Mouse (Mus musculus): Measurements from ENCODE around the gene Gfpt1. TPM values are rescaled to one million over a fixed set of nuclear protein-coding genes. Genes with fewer than 3 reads are reported as not detected.
A peak's percentile ranks its signal among the peaks of the same experiment; 100 is the strongest.
"Not testable (repeated sequence)": the region's sequence is repeated elsewhere in the genome, so short reads cannot be mapped to it uniquely, and the experiment has no call there.

Gfpt1 gene
- polyA plus RNA-seq, 1 experiment from 2014 or later, result 31.0 TPM

- peak; percentile 98 for ATAC-seq (ENCODE audit: insufficient read depth, low FRiP score)
- peak overlapping the region; percentile 84 for H3K4me3 ChIP-seq (replicated peaks; ENCODE audit: low read length)
- peaks cover 9% of the 10 kb centered on the region for H3K4me1 ChIP-seq (ENCODE audit: control insufficient read depth, insufficient read depth, low read length)
- peak overlapping the region; percentile 86 for H3K27ac ChIP-seq (ENCODE audit: low read length)
- H3K4me2 ChIP-seq (ENCODE audit: low read depth, low read length), result peak overlapping the region; percentile 64
- WGBS, result under 1% methylated on average over 36 of the region's 36 CpGs
- H3K9ac ChIP-seq (ENCODE audit: low read length), result peak overlapping the region; percentile 87
- H3K9me3 ChIP-seq (replicated peaks; ENCODE audit: control insufficient read depth, low read length), result no peaks in the 10 kb centered on the region
- no peaks in the 10 kb centered on the region for H3K27me3 ChIP-seq (ENCODE audit: control insufficient read depth, insufficient read depth, low read length)
- H3K36me3 ChIP-seq (ENCODE audit: control insufficient read depth, insufficient read depth, low read length), result no peaks in the 10 kb centered on the region
Observed at GRCm38 (mm10) chr6:87009692-87010328, 32.8 kb upstream of the Gfpt1 start.

GRCm38 (mm10) chr6:87016916-87017315, 25.7 kb upstream of the Gfpt1 start:
- H3K9me3 ChIP-seq (replicated peaks; ENCODE audit: control insufficient read depth, low read length), result peaks cover 3% of the 10 kb centered on the region; the same call in 1 of the 2 replicates
- no peak overlapping the region for H3K4me2 ChIP-seq (ENCODE audit: low read depth, low read length)
- H3K36me3 ChIP-seq (ENCODE audit: control insufficient read depth, insufficient read depth, low read length), result peaks cover 25% of the 10 kb centered on the region
- H3K27ac ChIP-seq (ENCODE audit: low read length), result no peak overlapping the region
- 69% methylated on average over 4 of the region's 4 CpGs for WGBS
- H3K9ac ChIP-seq (ENCODE audit: low read length), result no peak overlapping the region
- no peak for ATAC-seq (ENCODE audit: insufficient read depth, low FRiP score)
- no peak overlapping the region for H3K4me3 ChIP-seq (replicated peaks; ENCODE audit: low read length)
- H3K27me3 ChIP-seq (ENCODE audit: control insufficient read depth, insufficient read depth, low read length), result no peaks in the 10 kb centered on the region
- no peaks in the 10 kb centered on the region for H3K4me1 ChIP-seq (ENCODE audit: control insufficient read depth, insufficient read depth, low read length)

- no peak overlapping the region for H3K4me3 ChIP-seq (replicated peaks; ENCODE audit: low read length)
- no peaks in the 10 kb centered on the region for H3K27me3 ChIP-seq (ENCODE audit: control insufficient read depth, insufficient read depth, low read length)
- H3K27ac ChIP-seq (ENCODE audit: low read length), result no peak overlapping the region
- peaks cover 25% of the 10 kb centered on the region for H3K36me3 ChIP-seq (ENCODE audit: control insufficient read depth, insufficient read depth, low read length)
- peaks cover 3% of the 10 kb centered on the region; the same call in 1 of the 2 replicates for H3K9me3 ChIP-seq (replicated peaks; ENCODE audit: control insufficient read depth, low read length)
- no peak overlapping the region for H3K9ac ChIP-seq (ENCODE audit: low read length)
- no peaks in the 10 kb centered on the region for H3K4me1 ChIP-seq (ENCODE audit: control insufficient read depth, insufficient read depth, low read length)
- 90% methylated on average over 8 of the region's 8 CpGs for WGBS
- H3K4me2 ChIP-seq (ENCODE audit: low read depth, low read length), result no peak overlapping the region
- no peak for ATAC-seq (ENCODE audit: insufficient read depth, low FRiP score)
Observed at GRCm38 (mm10) chr6:87018874-87019273, 23.8 kb upstream of the Gfpt1 start.

GRCm38 (mm10) chr6:87021791-87022190, 20.9 kb upstream of the Gfpt1 start:
- Histone ChIP-seq H3K4me2 (ENCODE audit: low read depth, low read length) (no peak overlapping the region), H3K9ac (ENCODE audit: low read length) (no peak overlapping the region), H3K4me1 (ENCODE audit: control insufficient read depth, insufficient read depth, low read length) (no peaks in the 10 kb centered on the region), H3K27me3 (ENCODE audit: control insufficient read depth, insufficient read depth, low read length) (no peaks in the 10 kb centered on the region), H3K9me3 (replicated peaks; ENCODE audit: control insufficient read depth, low read length) (peaks cover 3% of the 10 kb centered on the region; the same call in 1 of the 2 replicates), H3K36me3 (ENCODE audit: control insufficient read depth, insufficient read depth, low read length) (peaks cover 27% of the 10 kb centered on the region), H3K27ac (ENCODE audit: low read length) (no peak overlapping the region), H3K4me3 (replicated peaks; ENCODE audit: low read length) (no peak overlapping the region)
- no peak for ATAC-seq (ENCODE audit: insufficient read depth, low FRiP score)
- 98% methylated on average over 12 of the region's 12 CpGs for WGBS

- peak; percentile 33; the same call in 1 of the 2 replicates for ATAC-seq (ENCODE audit: insufficient read depth, low FRiP score)
- WGBS, result 58% methylated on average over 7 of the region's 7 CpGs
- H3K4me3 ChIP-seq (replicated peaks; ENCODE audit: low read length), result no peak overlapping the region
- 0 out of 2 replicates have a peak, but pooled peaks cover 8% of the 10 kb centered on the region for H3K36me3 ChIP-seq (ENCODE audit: control insufficient read depth, insufficient read depth, low read length)
- no peaks in the 10 kb centered on the region for H3K4me1 ChIP-seq (ENCODE audit: control insufficient read depth, insufficient read depth, low read length)
- no peaks in the 10 kb centered on the region for H3K27me3 ChIP-seq (ENCODE audit: control insufficient read depth, insufficient read depth, low read length)
- no peak overlapping the region for H3K9ac ChIP-seq (ENCODE audit: low read length)
- H3K4me2 ChIP-seq (ENCODE audit: low read depth, low read length), result no peak overlapping the region
- H3K9me3 ChIP-seq (replicated peaks; ENCODE audit: control insufficient read depth, low read length), result no peaks in the 10 kb centered on the region
- peak overlapping the region; percentile 48; the same call in 1 of the 2 replicates for H3K27ac ChIP-seq (ENCODE audit: low read length)
Observed at GRCm38 (mm10) chr6:87026980-87027379, 15.7 kb upstream of the Gfpt1 start.

GRCm38 (mm10) chr6:87028881-87029280, 13.8 kb upstream of the Gfpt1 start:
- Histone ChIP-seq H3K9ac (ENCODE audit: low read length) (no peak overlapping the region), H3K4me2 (ENCODE audit: low read depth, low read length) (no peak overlapping the region), H3K36me3 (ENCODE audit: control insufficient read depth, insufficient read depth, low read length) (0 out of 2 replicates have a peak, but pooled peaks cover 8% of the 10 kb centered on the region), H3K4me3 (replicated peaks; ENCODE audit: low read length) (no peak overlapping the region), H3K27me3 (ENCODE audit: control insufficient read depth, insufficient read depth, low read length) (no peaks in the 10 kb centered on the region), H3K9me3 (replicated peaks; ENCODE audit: control insufficient read depth, low read length) (no peaks in the 10 kb centered on the region), H3K27ac (ENCODE audit: low read length) (no peak overlapping the region), H3K4me1 (ENCODE audit: control insufficient read depth, insufficient read depth, low read length) (no peaks in the 10 kb centered on the region)
- ATAC-seq (ENCODE audit: insufficient read depth, low FRiP score), result no peak

- not testable (repeated sequence) for H3K36me3 ChIP-seq (ENCODE audit: control insufficient read depth, insufficient read depth, low read length); H3K9me3 ChIP-seq (replicated peaks; ENCODE audit: control insufficient read depth, low read length); H3K27me3 ChIP-seq (ENCODE audit: control insufficient read depth, insufficient read depth, low read length); H3K4me1 ChIP-seq (ENCODE audit: control insufficient read depth, insufficient read depth, low read length); ATAC-seq (ENCODE audit: insufficient read depth, low FRiP score); H3K9ac ChIP-seq (ENCODE audit: low read length); H3K27ac ChIP-seq (ENCODE audit: low read length); H3K4me2 ChIP-seq (ENCODE audit: low read depth, low read length); H3K4me3 ChIP-seq (replicated peaks; ENCODE audit: low read length)
- 63% methylated on average over 7 of the region's 7 CpGs for WGBS
Observed at GRCm38 (mm10) chr6:87031310-87031709, 11.3 kb upstream of the Gfpt1 start.

- no peak for ATAC-seq (ENCODE audit: insufficient read depth, low FRiP score)
- H3K4me1 ChIP-seq (ENCODE audit: control insufficient read depth, insufficient read depth, low read length), result no peaks in the 10 kb centered on the region
- no peak overlapping the region for H3K9ac ChIP-seq (ENCODE audit: low read length)
- H3K27me3 ChIP-seq (ENCODE audit: control insufficient read depth, insufficient read depth, low read length), result no peaks in the 10 kb centered on the region
- WGBS, result 82% methylated on average over 3 of the region's 3 CpGs
- H3K36me3 ChIP-seq (ENCODE audit: control insufficient read depth, insufficient read depth, low read length), result no peaks in the 10 kb centered on the region
- no peak overlapping the region for H3K4me2 ChIP-seq (ENCODE audit: low read depth, low read length)
- H3K27ac ChIP-seq (ENCODE audit: low read length), result no peak overlapping the region
- peaks cover 3% of the 10 kb centered on the region; the same call in 1 of the 2 replicates for H3K9me3 ChIP-seq (replicated peaks; ENCODE audit: control insufficient read depth, low read length)
- no peak overlapping the region for H3K4me3 ChIP-seq (replicated peaks; ENCODE audit: low read length)
Observed at GRCm38 (mm10) chr6:87032401-87032800, 10.2 kb upstream of the Gfpt1 start.

- ATAC-seq (ENCODE audit: insufficient read depth, low FRiP score), result no peak
- Histone ChIP-seq H3K9ac (ENCODE audit: low read length) (no peak overlapping the region), H3K9me3 (replicated peaks; ENCODE audit: control insufficient read depth, low read length) (peaks cover 3% of the 10 kb centered on the region; the same call in 1 of the 2 replicates), H3K36me3 (ENCODE audit: control insufficient read depth, insufficient read depth, low read length) (no peaks in the 10 kb centered on the region), H3K27me3 (ENCODE audit: control insufficient read depth, insufficient read depth, low read length) (no peaks in the 10 kb centered on the region), H3K27ac (ENCODE audit: low read length) (peak overlapping the region; percentile 23; the same call in 1 of the 2 replicates), H3K4me2 (ENCODE audit: low read depth, low read length) (no peak overlapping the region), H3K4me3 (replicated peaks; ENCODE audit: low read length) (no peak overlapping the region), H3K4me1 (ENCODE audit: control insufficient read depth, insufficient read depth, low read length) (no peaks in the 10 kb centered on the region)
- 72% methylated on average over 3 of the region's 3 CpGs for WGBS
Observed at GRCm38 (mm10) chr6:87034395-87034794, 8.3 kb upstream of the Gfpt1 start.

All from stomach, embryonic 16.5 days (tissue).